Mouse (Mus musculus) embryonic facial prominence, embryonic 11.5 days (tissue): ENCODE measurements around the gene Rnaseh2b. TPM values are rescaled to one million over a fixed set of nuclear protein-coding genes. Genes with fewer than 3 reads are reported as not detected.
A peak's percentile ranks its signal among the peaks of the same experiment; 100 is the strongest.

Experiments used
- ATAC-seq: fragments of 200-750 bp; cut with Nextera tagmentation; replicated peaks from 2 replicates; pipeline ENCODE4 v1.8.0; 2017; ENCODE audit warnings: low read depth; ENCODE audit not compliant: insufficient number of reproducible peaks, low FRiP score, low TSS enrichment
- DNase-seq: peaks from one replicate; pipeline ENCODE4 v3.0.0-alpha.2; 2015; ENCODE audit warnings: low spot score
- H3K27ac ChIP-seq: fragments of 300-500 bp; sonication (generic); replicated peaks from 2 replicates; pipeline ENCODE4 v1.5.1; 2014; ENCODE audit warnings: mild to moderate bottlenecking, low read depth, low read length, control low read depth
- H3K27me3 ChIP-seq: fragments of 300-500 bp; sonication (generic); 2 replicates; pipeline ENCODE4 v1.6.1; 2014; ENCODE audit warnings: mild to moderate bottlenecking, low read length, moderate library complexity, mixed read lengths; ENCODE audit not compliant: control insufficient read depth, insufficient read depth
- H3K36me3 ChIP-seq: fragments of 300-500 bp; sonication (generic); replicated peaks from 2 replicates; pipeline ENCODE4 v1.6.1; 2014; ENCODE audit warnings: low read depth, mild to moderate bottlenecking, low read length, moderate library complexity, mixed read lengths; ENCODE audit not compliant: control insufficient read depth, insufficient read depth
- H3K4me1 ChIP-seq: fragments of 300-500 bp; sonication (generic); 2 replicates; pipeline ENCODE4 v1.6.1; 2014; ENCODE audit warnings: low read length, mixed read lengths; ENCODE audit not compliant: control insufficient read depth, insufficient read depth
- H3K4me2 ChIP-seq: fragments of 300-500 bp; sonication (generic); 2 replicates; pipeline ENCODE4 v1.6.1; 2014; ENCODE audit warnings: low read depth, mild to moderate bottlenecking, control low read depth, low read length, moderate library complexity
- H3K4me3 ChIP-seq: fragments of 300-500 bp; sonication (generic); 2 replicates; pipeline ENCODE4 v1.5.1; 2014; ENCODE audit warnings: low read depth, low read length, control low read depth
- H3K9ac ChIP-seq: fragments of 300-500 bp; sonication (generic); replicated peaks from 2 replicates; pipeline ENCODE4 v1.6.1; 2014; ENCODE audit warnings: mild to moderate bottlenecking, control low read depth, low read length
- H3K9me3 ChIP-seq: fragments of 300-500 bp; sonication (generic); replicated peaks from 2 replicates; pipeline ENCODE4 v1.6.1; 2016; ENCODE audit warnings: mild to moderate bottlenecking, low read length, inconsistent platforms, mixed read lengths; ENCODE audit not compliant: control insufficient read depth
- WGBS: fragments of 180-500 bp; shearing (Covaris S2); extraction: QIAGEN DNeasy Blood & Tissue Kit; methylation state at CpG from one replicate; pipeline ENCODE4 v1.1.7; 2014; 5-methylcytosine and 5-hydroxymethylcytosine counted together
- polyA plus RNA-seq: library from polyadenylated mRNA; unstranded; fragments of >200 nt; fragmentation: Nextera tagmentation; extraction: Ambion mirVana; gene quantifications from 2 replicates; pipeline ENCODE4 v1.2.1, GENCODE M21; 2014

Gene Rnaseh2b
- polyA plus RNA-seq, 1 experiment from 2014 or later = 72.0 TPM

GRCm38 (mm10) chr14:62323457-62323856 is 31.1 kb downstream of the Rnaseh2b start:
- H3K27me3 ChIP-seq = no peaks in the 10 kb centered on the region
- 86% methylated on average over 5 of the region's 5 CpGs for WGBS
- H3K27ac ChIP-seq = no peak overlapping the region
- no peak overlapping the region for H3K9ac ChIP-seq
- ATAC-seq (no peak), DNase-seq (no peak)
- no peaks in the 10 kb centered on the region for H3K36me3 ChIP-seq
- no peaks in the 10 kb centered on the region; the same call in 1 of the 2 replicates for H3K4me1 ChIP-seq
- no peaks in the 10 kb centered on the region for H3K9me3 ChIP-seq
- no peak overlapping the region for H3K4me2 ChIP-seq
- H3K4me3 ChIP-seq = no peak overlapping the region

- Histone ChIP-seq H3K36me3 (no peaks in the 10 kb centered on the region), H3K9me3 (no peaks in the 10 kb centered on the region), H3K27ac (no peak overlapping the region), H3K4me1 (no peaks in the 10 kb centered on the region; the same call in 1 of the 2 replicates), H3K4me3 (no peak overlapping the region), H3K27me3 (no peaks in the 10 kb centered on the region), H3K9ac (no peak overlapping the region), H3K4me2 (no peak overlapping the region)
- DNase-seq (no peak), ATAC-seq (no peak)
- 87% methylated on average over 5 of the region's 5 CpGs for WGBS
Measured at GRCm38 (mm10) chr14:62324943-62325342, 32.6 kb downstream of the Rnaseh2b start.

GRCm38 (mm10) chr14:62326026-62326425 is 33.6 kb downstream of the Rnaseh2b start:
- Histone ChIP-seq H3K4me3 (no peak overlapping the region), H3K4me2 (no peak overlapping the region), H3K9me3 (no peaks in the 10 kb centered on the region), H3K36me3 (no peaks in the 10 kb centered on the region), H3K9ac (no peak overlapping the region), H3K4me1 (no peaks in the 10 kb centered on the region; the same call in 1 of the 2 replicates), H3K27me3 (no peaks in the 10 kb centered on the region), H3K27ac (no peak overlapping the region)
- DNase-seq (no peak), ATAC-seq (no peak)
- 70% methylated on average over 3 of the region's 3 CpGs for WGBS

GRCm38 (mm10) chr14:62327171-62327570 is 34.8 kb downstream of the Rnaseh2b start:
- DNase-seq = no peak
- Histone ChIP-seq H3K27me3 (no peaks in the 10 kb centered on the region), H3K4me3 (no peak overlapping the region), H3K27ac (no peak overlapping the region), H3K4me2 (no peak overlapping the region), H3K4me1 (no peaks in the 10 kb centered on the region; the same call in 1 of the 2 replicates), H3K9me3 (no peaks in the 10 kb centered on the region), H3K36me3 (no peaks in the 10 kb centered on the region), H3K9ac (no peak overlapping the region)
- no peak for ATAC-seq
- 23% methylated on average over 2 of the region's 2 CpGs for WGBS

- no peaks in the 10 kb centered on the region for H3K27me3 ChIP-seq
- H3K4me2 ChIP-seq = no peak overlapping the region
- no peaks in the 10 kb centered on the region for H3K9me3 ChIP-seq
- H3K27ac ChIP-seq = no peak overlapping the region
- WGBS = 47% methylated on average over 6 of the region's 6 CpGs
- ATAC-seq = no peak
- H3K4me1 ChIP-seq = no peaks in the 10 kb centered on the region
- no peak overlapping the region for H3K9ac ChIP-seq
- no peaks in the 10 kb centered on the region for H3K36me3 ChIP-seq
- DNase-seq = no peak
- no peak overlapping the region for H3K4me3 ChIP-seq
Measured at GRCm38 (mm10) chr14:62328606-62329005, 36.2 kb downstream of the Rnaseh2b start.

- H3K4me3 ChIP-seq = no peak overlapping the region
- no peaks in the 10 kb centered on the region for H3K27me3 ChIP-seq
- H3K4me1 ChIP-seq = no peaks in the 10 kb centered on the region
- ATAC-seq = no peak
- DNase-seq = no peak
- H3K9me3 ChIP-seq = no peaks in the 10 kb centered on the region
- no peaks in the 10 kb centered on the region for H3K36me3 ChIP-seq
- H3K27ac ChIP-seq = no peak overlapping the region
- no peak overlapping the region for H3K4me2 ChIP-seq
- 77% methylated on average over 3 of the region's 3 CpGs for WGBS
- no peak overlapping the region for H3K9ac ChIP-seq
Measured at GRCm38 (mm10) chr14:62329631-62330030, 37.2 kb downstream of the Rnaseh2b start.

- peak overlapping the region; percentile 81; the same call in 1 of the 2 replicates for H3K27ac ChIP-seq
- DNase-seq (no peak), ATAC-seq (no peak)
- 25% methylated on average over 6 of the region's 6 CpGs for WGBS
- H3K36me3 ChIP-seq = no peaks in the 10 kb centered on the region
- H3K4me2 ChIP-seq = peak overlapping the region; percentile 73
- H3K4me1 ChIP-seq = peaks cover 3% of the 10 kb centered on the region; the same call in 1 of the 2 replicates
- H3K9ac ChIP-seq = peak overlapping the region; percentile 81; the same call in 1 of the 2 replicates
- H3K9me3 ChIP-seq = no peaks in the 10 kb centered on the region
- no peaks in the 10 kb centered on the region for H3K27me3 ChIP-seq
- H3K4me3 ChIP-seq = peak overlapping the region; percentile 64
Measured at GRCm38 (mm10) chr14:62331457-62331856, 39.1 kb downstream of the Rnaseh2b start.

GRCm38 (mm10) chr14:62331866-62332619 is 39.7 kb downstream of the Rnaseh2b start:
- Histone ChIP-seq H3K9ac (peak overlapping the region; percentile 81), H3K27me3 (no peaks in the 10 kb centered on the region), H3K4me3 (peak overlapping the region; percentile 64), H3K9me3 (no peaks in the 10 kb centered on the region), H3K4me2 (peak overlapping the region; percentile 73), H3K27ac (peak overlapping the region; percentile 81), H3K4me1 (peaks cover 3% of the 10 kb centered on the region; the same call in 1 of the 2 replicates), H3K36me3 (no peaks in the 10 kb centered on the region)
- under 1% methylated on average over 62 of the region's 62 CpGs for WGBS
- ATAC-seq (peak; percentile 54), DNase-seq (peak; percentile 90)
